Mouse (Mus musculus): ENCODE results near the gene Prune2. TPM values are rescaled to one million over a fixed set of nuclear protein-coding genes. Genes with fewer than 3 reads are reported as not detected.

Gene Prune2
- polyA plus RNA-seq, 1 experiment from 2014 or later = 1.6 TPM

- Histone ChIP-seq H3K4me2 (ENCODE audit: low read depth, low read length) (no peak overlapping the region), H3K27ac (ENCODE audit: low read length) (no peak overlapping the region), H3K36me3 (ENCODE audit: control insufficient read depth, insufficient read depth, low read length) (no peaks in the 10 kb centered on the region), H3K9ac (ENCODE audit: low read depth, low read length) (no peak overlapping the region), H3K27me3 (replicated peaks; ENCODE audit: control insufficient read depth, insufficient read depth, low read length) (no peaks in the 10 kb centered on the region), H3K9me3 (ENCODE audit: control insufficient read depth, low read length) (no peaks in the 10 kb centered on the region), H3K4me1 (ENCODE audit: control insufficient read depth, insufficient read depth, low read length) (no peaks in the 10 kb centered on the region), H3K4me3 (ENCODE audit: low read length) (no peak overlapping the region)
- no peak for ATAC-seq
- 76% methylated on average over 4 of the region's 4 CpGs for WGBS
Observed at GRCm38 (mm10) chr19:17024748-17025147, 68.8 kb downstream of the Prune2 start.

DNA sequence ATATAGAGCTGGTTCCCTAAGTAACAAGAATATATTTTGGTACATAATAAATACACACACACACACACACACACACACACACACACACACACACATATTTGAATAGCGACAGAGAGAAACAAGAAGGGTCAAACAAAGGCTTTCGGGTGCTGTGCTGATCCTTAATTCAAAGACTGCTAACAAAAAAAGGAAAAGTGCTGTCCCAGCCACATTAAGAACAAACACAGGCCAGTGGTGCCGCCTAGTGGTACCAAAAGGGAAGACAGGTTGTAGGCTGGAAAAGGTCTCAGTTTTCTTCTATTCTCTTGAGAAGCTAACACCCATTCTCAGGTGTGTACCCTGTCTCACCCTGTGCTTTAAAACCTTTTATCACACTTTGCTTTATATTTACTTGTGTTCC is 74.4 kb downstream of the Prune2 start:
- H3K27me3 ChIP-seq (replicated peaks; ENCODE audit: control insufficient read depth, insufficient read depth, low read length) = no peaks in the 10 kb centered on the region
- WGBS = 9% methylated on average over 3 of the region's 3 CpGs
- ATAC-seq = no peak
- no peak overlapping the region for H3K9ac ChIP-seq (ENCODE audit: low read depth, low read length)
- H3K4me2 ChIP-seq (ENCODE audit: low read depth, low read length) = no peak overlapping the region
- no peak overlapping the region for H3K4me3 ChIP-seq (ENCODE audit: low read length)
- H3K9me3 ChIP-seq (ENCODE audit: control insufficient read depth, low read length) = no peaks in the 10 kb centered on the region
- no peak overlapping the region for H3K27ac ChIP-seq (ENCODE audit: low read length)
- no peaks in the 10 kb centered on the region for H3K4me1 ChIP-seq (ENCODE audit: control insufficient read depth, insufficient read depth, low read length)
- H3K36me3 ChIP-seq (ENCODE audit: control insufficient read depth, insufficient read depth, low read length) = no peaks in the 10 kb centered on the region

DNA sequence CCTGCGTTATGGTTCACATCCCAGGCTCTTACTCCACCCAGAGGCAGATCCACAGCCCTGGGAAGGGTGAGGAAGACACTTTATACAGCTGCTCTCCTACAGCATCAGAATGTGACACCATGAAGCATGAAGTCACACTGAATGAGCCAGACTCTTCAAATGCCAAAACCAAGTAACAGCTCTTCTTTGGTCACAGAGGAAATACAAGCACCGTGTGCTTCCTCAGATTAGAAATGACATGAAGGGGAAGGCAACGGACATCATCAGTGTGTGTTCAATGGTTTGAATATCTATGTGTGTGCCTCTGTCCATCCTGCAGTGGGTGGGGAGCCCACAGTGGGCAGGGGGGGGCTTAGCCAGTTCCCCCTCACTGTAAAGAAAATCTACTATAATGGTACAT is 76.4 kb downstream of the Prune2 start:
- no peak overlapping the region for H3K9ac ChIP-seq (ENCODE audit: low read depth, low read length)
- H3K27me3 ChIP-seq (replicated peaks; ENCODE audit: control insufficient read depth, insufficient read depth, low read length) = no peaks in the 10 kb centered on the region
- H3K4me3 ChIP-seq (ENCODE audit: low read length) = no peak overlapping the region
- no peaks in the 10 kb centered on the region for H3K9me3 ChIP-seq (ENCODE audit: control insufficient read depth, low read length)
- H3K27ac ChIP-seq (ENCODE audit: low read length) = no peak overlapping the region
- no peaks in the 10 kb centered on the region for H3K36me3 ChIP-seq (ENCODE audit: control insufficient read depth, insufficient read depth, low read length)
- no peak for ATAC-seq
- WGBS = 77% methylated on average over 3 of the region's 3 CpGs
- H3K4me1 ChIP-seq (ENCODE audit: control insufficient read depth, insufficient read depth, low read length) = no peaks in the 10 kb centered on the region
- no peak overlapping the region for H3K4me2 ChIP-seq (ENCODE audit: low read depth, low read length)

GRCm38 (mm10) chr19:17046961-17047360 is 91.0 kb downstream of the Prune2 start:
- Histone ChIP-seq H3K27ac (ENCODE audit: low read length) (no peak overlapping the region), H3K4me3 (ENCODE audit: low read length) (no peak overlapping the region), H3K36me3 (ENCODE audit: control insufficient read depth, insufficient read depth, low read length) (no peaks in the 10 kb centered on the region), H3K9ac (ENCODE audit: low read depth, low read length) (no peak overlapping the region), H3K27me3 (replicated peaks; ENCODE audit: control insufficient read depth, insufficient read depth, low read length) (no peaks in the 10 kb centered on the region), H3K4me1 (ENCODE audit: control insufficient read depth, insufficient read depth, low read length) (no peaks in the 10 kb centered on the region), H3K4me2 (ENCODE audit: low read depth, low read length) (no peak overlapping the region), H3K9me3 (ENCODE audit: control insufficient read depth, low read length) (no peaks in the 10 kb centered on the region)
- 73% methylated on average over 4 of the region's 4 CpGs for WGBS
- no peak for ATAC-seq

DNA sequence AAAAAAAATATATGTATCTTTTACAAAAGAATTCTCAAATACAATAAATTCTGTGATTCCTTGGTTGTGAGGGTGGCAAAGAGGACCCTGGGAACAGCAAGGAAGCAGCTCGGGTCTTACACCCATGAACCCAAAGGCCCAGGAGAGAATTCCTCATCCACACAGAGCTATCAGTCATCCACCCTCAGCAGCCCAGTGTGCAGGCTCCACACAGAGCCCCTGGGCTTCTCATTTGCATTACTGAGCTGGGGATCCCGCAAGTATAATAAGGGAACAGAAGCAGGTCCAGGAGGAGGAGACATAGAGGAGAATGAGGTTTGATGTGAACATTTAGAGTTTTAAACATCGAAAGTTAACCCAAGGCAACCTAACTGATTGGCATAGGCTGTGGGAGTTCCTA is 100.0 kb downstream of the Prune2 start:
- no peak overlapping the region for H3K27ac ChIP-seq (ENCODE audit: low read length)
- H3K4me2 ChIP-seq (ENCODE audit: low read depth, low read length) = no peak overlapping the region
- ATAC-seq = no peak
- no peak overlapping the region for H3K9ac ChIP-seq (ENCODE audit: low read depth, low read length)
- no peaks in the 10 kb centered on the region for H3K4me1 ChIP-seq (ENCODE audit: control insufficient read depth, insufficient read depth, low read length)
- WGBS = 61% methylated on average over 3 of the region's 3 CpGs
- no peak overlapping the region for H3K4me3 ChIP-seq (ENCODE audit: low read length)
- no peaks in the 10 kb centered on the region for H3K36me3 ChIP-seq (ENCODE audit: control insufficient read depth, insufficient read depth, low read length)
- H3K9me3 ChIP-seq (ENCODE audit: control insufficient read depth, low read length) = no peaks in the 10 kb centered on the region
- no peaks in the 10 kb centered on the region for H3K27me3 ChIP-seq (replicated peaks; ENCODE audit: control insufficient read depth, insufficient read depth, low read length)

- Histone ChIP-seq H3K27ac (ENCODE audit: low read length) (no peak overlapping the region), H3K4me3 (ENCODE audit: low read length) (no peak overlapping the region), H3K4me2 (ENCODE audit: low read depth, low read length) (no peak overlapping the region), H3K9ac (ENCODE audit: low read depth, low read length) (no peak overlapping the region), H3K27me3 (replicated peaks; ENCODE audit: control insufficient read depth, insufficient read depth, low read length) (no peaks in the 10 kb centered on the region), H3K9me3 (ENCODE audit: control insufficient read depth, low read length) (no peaks in the 10 kb centered on the region), H3K4me1 (ENCODE audit: control insufficient read depth, insufficient read depth, low read length) (no peaks in the 10 kb centered on the region), H3K36me3 (ENCODE audit: control insufficient read depth, insufficient read depth, low read length) (no peaks in the 10 kb centered on the region)
- 84% methylated on average over 5 of the region's 5 CpGs for WGBS
- no peak for ATAC-seq
Observed at GRCm38 (mm10) chr19:17060106-17060505, 104.2 kb downstream of the Prune2 start.

GRCm38 (mm10) chr19:17064421-17064820 is 108.5 kb downstream of the Prune2 start:
- Histone ChIP-seq H3K4me2 (ENCODE audit: low read depth, low read length) (no peak overlapping the region), H3K4me1 (ENCODE audit: control insufficient read depth, insufficient read depth, low read length) (no peaks in the 10 kb centered on the region), H3K4me3 (ENCODE audit: low read length) (no peak overlapping the region), H3K9ac (ENCODE audit: low read depth, low read length) (no peak overlapping the region), H3K9me3 (ENCODE audit: control insufficient read depth, low read length) (no peaks in the 10 kb centered on the region), H3K27me3 (replicated peaks; ENCODE audit: control insufficient read depth, insufficient read depth, low read length) (no peaks in the 10 kb centered on the region), H3K36me3 (ENCODE audit: control insufficient read depth, insufficient read depth, low read length) (no peaks in the 10 kb centered on the region), H3K27ac (ENCODE audit: low read length) (no peak overlapping the region)
- ATAC-seq = no peak

DNA sequence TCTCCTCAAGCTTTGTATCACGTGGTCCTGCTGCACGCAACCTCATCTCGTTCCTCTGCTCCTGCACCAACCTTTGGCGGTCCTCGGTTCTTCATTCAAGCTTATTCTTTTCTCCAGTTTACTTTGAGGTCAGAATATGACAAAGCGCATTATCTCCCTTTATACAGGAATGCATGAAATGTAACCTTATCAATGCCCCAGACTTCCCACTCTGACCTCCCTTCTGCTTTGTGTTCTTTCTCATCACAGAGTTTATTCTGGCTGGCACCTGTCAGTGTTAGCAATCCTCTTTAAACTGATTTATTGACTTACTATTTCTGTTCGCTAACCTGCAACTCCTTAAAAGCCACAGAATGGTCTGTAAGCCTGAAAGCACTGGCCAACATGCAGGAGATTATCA is 113.1 kb downstream of the Prune2 start:
- no peak overlapping the region for H3K4me3 ChIP-seq (ENCODE audit: low read length)
- H3K27me3 ChIP-seq (replicated peaks; ENCODE audit: control insufficient read depth, insufficient read depth, low read length) = no peaks in the 10 kb centered on the region
- no peak overlapping the region for H3K9ac ChIP-seq (ENCODE audit: low read depth, low read length)
- no peaks in the 10 kb centered on the region for H3K36me3 ChIP-seq (ENCODE audit: control insufficient read depth, insufficient read depth, low read length)
- 84% methylated on average over 7 of the region's 7 CpGs for WGBS
- H3K4me1 ChIP-seq (ENCODE audit: control insufficient read depth, insufficient read depth, low read length) = no peaks in the 10 kb centered on the region
- no peak overlapping the region for H3K4me2 ChIP-seq (ENCODE audit: low read depth, low read length)
- no peak for ATAC-seq
- H3K9me3 ChIP-seq (ENCODE audit: control insufficient read depth, low read length) = no peaks in the 10 kb centered on the region
- H3K27ac ChIP-seq (ENCODE audit: low read length) = no peak overlapping the region

DNA sequence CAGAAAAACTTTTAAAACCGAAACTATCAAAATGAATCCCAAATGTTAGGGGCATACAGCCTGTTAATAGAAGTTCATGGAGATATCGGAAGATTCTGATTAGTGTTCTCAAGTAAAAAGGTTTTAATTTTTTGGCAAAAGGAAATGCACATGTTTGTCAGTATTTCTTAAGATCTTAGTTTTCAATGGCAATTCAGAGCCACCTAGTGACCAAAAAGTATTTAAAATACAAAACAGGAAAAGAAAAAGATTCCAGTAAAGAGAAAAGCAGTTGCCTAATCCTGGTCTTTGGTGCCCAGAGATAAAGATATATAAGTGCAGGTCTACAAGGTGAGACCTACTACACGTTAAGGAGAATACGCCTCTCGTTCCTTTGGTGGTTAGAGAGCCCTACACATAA is 115.3 kb downstream of the Prune2 start:
- ATAC-seq = no peak
- no peak overlapping the region for H3K4me3 ChIP-seq (ENCODE audit: low read length)
- H3K4me2 ChIP-seq (ENCODE audit: low read depth, low read length) = no peak overlapping the region
- H3K36me3 ChIP-seq (ENCODE audit: control insufficient read depth, insufficient read depth, low read length) = no peaks in the 10 kb centered on the region
- H3K9ac ChIP-seq (ENCODE audit: low read depth, low read length) = no peak overlapping the region
- H3K27ac ChIP-seq (ENCODE audit: low read length) = no peak overlapping the region
- WGBS = 90% methylated on average over 5 of the region's 5 CpGs
- no peaks in the 10 kb centered on the region for H3K27me3 ChIP-seq (replicated peaks; ENCODE audit: control insufficient read depth, insufficient read depth, low read length)
- no peaks in the 10 kb centered on the region for H3K4me1 ChIP-seq (ENCODE audit: control insufficient read depth, insufficient read depth, low read length)
- no peaks in the 10 kb centered on the region for H3K9me3 ChIP-seq (ENCODE audit: control insufficient read depth, low read length)

DNA sequence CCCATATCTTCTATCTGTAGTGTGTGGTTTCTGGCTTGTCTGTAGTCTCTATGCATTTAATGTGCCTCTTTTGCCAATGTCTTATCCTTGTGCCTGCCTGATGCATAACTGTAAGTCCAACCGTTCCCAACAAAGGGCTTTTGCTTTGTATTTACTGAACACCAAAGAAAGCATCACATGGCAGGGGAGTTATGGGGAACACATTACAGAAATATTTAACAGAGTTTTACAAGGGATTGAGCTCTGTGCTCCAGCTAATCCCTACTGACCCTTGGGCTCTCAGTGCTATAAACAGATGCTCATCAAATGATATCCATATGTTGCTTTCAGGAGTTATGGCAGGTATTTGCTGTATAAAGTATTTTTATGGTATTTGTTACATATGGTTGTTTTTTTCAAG is 116.3 kb downstream of the Prune2 start:
- H3K9me3 ChIP-seq (ENCODE audit: control insufficient read depth, low read length) = no peaks in the 10 kb centered on the region
- no peak overlapping the region for H3K9ac ChIP-seq (ENCODE audit: low read depth, low read length)
- no peaks in the 10 kb centered on the region for H3K27me3 ChIP-seq (replicated peaks; ENCODE audit: control insufficient read depth, insufficient read depth, low read length)
- H3K27ac ChIP-seq (ENCODE audit: low read length) = no peak overlapping the region
- no peak for ATAC-seq
- no peaks in the 10 kb centered on the region for H3K4me1 ChIP-seq (ENCODE audit: control insufficient read depth, insufficient read depth, low read length)
- H3K4me3 ChIP-seq (ENCODE audit: low read length) = no peak overlapping the region
- no peak overlapping the region for H3K4me2 ChIP-seq (ENCODE audit: low read depth, low read length)
- H3K36me3 ChIP-seq (ENCODE audit: control insufficient read depth, insufficient read depth, low read length) = no peaks in the 10 kb centered on the region
- 76% methylated on average over 1 of the region's 1 CpGs for WGBS

Measured in intestine, embryonic 16.5 days (tissue).